Mouse (Mus musculus) embryonic facial prominence, embryonic 10.5 days (tissue): ENCODE measurements around the gene Bloc1s6. TPM values are rescaled to one million over a fixed set of nuclear protein-coding genes. Genes with fewer than 3 reads are reported as not detected.

Experiments used
- DNase-seq: peaks from one replicate; pipeline ENCODE4 v3.0.0-alpha.2; 2017; ENCODE audit warnings: low spot score
- H3K27ac ChIP-seq: fragments of 300-500 bp; sonication (generic); replicated peaks from 2 replicates; pipeline ENCODE4 v1.5.1; 2016; ENCODE audit warnings: mild to moderate bottlenecking
- H3K27me3 ChIP-seq: fragments of 300-500 bp; sonication (generic); replicated peaks from 2 replicates; pipeline ENCODE4 v1.6.1; 2016; ENCODE audit warnings: low read depth, mild to moderate bottlenecking; ENCODE audit not compliant: poor library complexity, severe bottlenecking
- H3K36me3 ChIP-seq: fragments of 300-500 bp; sonication (generic); replicated peaks from 2 replicates; pipeline ENCODE4 v1.6.1; 2016; ENCODE audit warnings: mild to moderate bottlenecking, moderate library complexity
- H3K4me1 ChIP-seq: fragments of 300-500 bp; sonication (generic); 2 replicates; pipeline ENCODE4 v1.6.1; 2016
- H3K4me3 ChIP-seq: fragments of 300-500 bp; sonication (generic); 2 replicates; pipeline ENCODE4 v1.5.1; 2016; ENCODE audit warnings: mild to moderate bottlenecking, moderate library complexity
- H3K9me3 ChIP-seq: fragments of 300-500 bp; sonication (generic); 2 replicates; pipeline ENCODE4 v1.6.1; 2016; ENCODE audit warnings: mild to moderate bottlenecking
- WGBS: fragments of 180-500 bp; shearing (Covaris S2); methylation state at CpG from one replicate; pipeline ENCODE4 v1.1.7; 2016; 5-methylcytosine and 5-hydroxymethylcytosine counted together
- polyA plus RNA-seq: library from polyadenylated mRNA; unstranded; fragments of >200 nt; fragmentation: Nextera tagmentation; extraction: Ambion mirVana; gene quantifications from 2 replicates; pipeline ENCODE4 v1.2.1, GENCODE M21; 2016

Bloc1s6 gene
- polyA plus RNA-seq, 1 experiment from 2014 or later = 63.6 TPM

GRCm38 (mm10) chr2:122719232-122719631 lies 19.1 kb upstream of the Bloc1s6 start:
- Histone ChIP-seq H3K27me3 (no peaks in the 10 kb centered on the region), H3K4me3 (no peak overlapping the region), H3K9me3 (no peaks in the 10 kb centered on the region), H3K27ac (no peak overlapping the region), H3K36me3 (no peaks in the 10 kb centered on the region), H3K4me1 (no peaks in the 10 kb centered on the region)
- no peak for DNase-seq
- 67% methylated on average over 1 of the region's 1 CpGs for WGBS

- DNase-seq = no peak
- WGBS = 75% methylated on average over 3 of the region's 3 CpGs
- no peak overlapping the region for H3K4me3 ChIP-seq
- H3K36me3 ChIP-seq = no peaks in the 10 kb centered on the region
- H3K9me3 ChIP-seq = no peaks in the 10 kb centered on the region
- H3K27ac ChIP-seq = no peak overlapping the region
- no peaks in the 10 kb centered on the region for H3K4me1 ChIP-seq
- no peaks in the 10 kb centered on the region for H3K27me3 ChIP-seq
Measured at GRCm38 (mm10) chr2:122720564-122720963, 17.7 kb upstream of the Bloc1s6 start.

- no peaks in the 10 kb centered on the region for H3K4me1 ChIP-seq
- H3K27ac ChIP-seq = no peak overlapping the region
- H3K9me3 ChIP-seq = no peaks in the 10 kb centered on the region
- H3K4me3 ChIP-seq = no peak overlapping the region
- no peaks in the 10 kb centered on the region for H3K27me3 ChIP-seq
- no peaks in the 10 kb centered on the region for H3K36me3 ChIP-seq
- peak; percentile 44 for DNase-seq
- 57% methylated on average over 10 of the region's 10 CpGs for WGBS
Measured at GRCm38 (mm10) chr2:122725604-122726003, 12.7 kb upstream of the Bloc1s6 start.

- Histone ChIP-seq H3K27me3 (peaks cover 12% of the 10 kb centered on the region; the same call in 1 of the 2 replicates), H3K36me3 (no peaks in the 10 kb centered on the region), H3K4me1 (no peaks in the 10 kb centered on the region), H3K27ac (no peak overlapping the region), H3K9me3 (no peaks in the 10 kb centered on the region), H3K4me3 (no peak overlapping the region)
- 69% methylated on average over 2 of the region's 2 CpGs for WGBS
- DNase-seq = no peak
Measured at GRCm38 (mm10) chr2:122731456-122731855, 6.8 kb upstream of the Bloc1s6 start.

GRCm38 (mm10) chr2:122739023-122739422 lies 720 bp downstream of the Bloc1s6 start:
- no peak for DNase-seq
- H3K4me1 ChIP-seq = peaks cover 12% of the 10 kb centered on the region
- H3K27ac ChIP-seq = peak overlapping the region; percentile 95
- 32% methylated on average over 7 of the region's 7 CpGs for WGBS
- peak overlapping the region; percentile 90 for H3K4me3 ChIP-seq
- peaks cover 9% of the 10 kb centered on the region for H3K36me3 ChIP-seq
- H3K27me3 ChIP-seq = peaks cover 12% of the 10 kb centered on the region; the same call in 1 of the 2 replicates
- H3K9me3 ChIP-seq = no peaks in the 10 kb centered on the region

- Histone ChIP-seq H3K4me1 (no peaks in the 10 kb centered on the region), H3K4me3 (no peak overlapping the region), H3K36me3 (peaks cover 54% of the 10 kb centered on the region), H3K9me3 (no peaks in the 10 kb centered on the region), H3K27ac (no peak overlapping the region), H3K27me3 (no peaks in the 10 kb centered on the region)
- 89% methylated on average over 9 of the region's 9 CpGs for WGBS
- DNase-seq = no peak
Measured at GRCm38 (mm10) chr2:122746461-122746860, 8.2 kb downstream of the Bloc1s6 start.

GRCm38 (mm10) chr2:122753739-122754343 lies 15.5 kb downstream of the Bloc1s6 start:
- no peaks in the 10 kb centered on the region for H3K4me1 ChIP-seq
- no peaks in the 10 kb centered on the region for H3K27me3 ChIP-seq
- H3K36me3 ChIP-seq = peaks cover 3% of the 10 kb centered on the region; the same call in 1 of the 2 replicates
- no peak overlapping the region for H3K27ac ChIP-seq
- H3K4me3 ChIP-seq = no peak overlapping the region
- H3K9me3 ChIP-seq = no peaks in the 10 kb centered on the region
- WGBS = 20% methylated on average over 7 of the region's 7 CpGs
- DNase-seq = peak; percentile 79

- DNase-seq = no peak
- Histone ChIP-seq H3K27me3 (peaks cover 31% of the 10 kb centered on the region), H3K4me3 (no peak overlapping the region), H3K9me3 (no peaks in the 10 kb centered on the region), H3K4me1 (peaks cover under 1% of the 10 kb centered on the region), H3K36me3 (no peaks in the 10 kb centered on the region), H3K27ac (no peak overlapping the region)
- 97% methylated on average over 1 of the region's 1 CpGs for WGBS
Measured at GRCm38 (mm10) chr2:122759791-122760190, 21.5 kb downstream of the Bloc1s6 start.

- peaks cover 62% of the 10 kb centered on the region for H3K27me3 ChIP-seq
- no peaks in the 10 kb centered on the region for H3K36me3 ChIP-seq
- no peak overlapping the region for H3K27ac ChIP-seq
- no peak overlapping the region for H3K4me3 ChIP-seq
- peaks cover 9% of the 10 kb centered on the region for H3K4me1 ChIP-seq
- no peak for DNase-seq
- 77% methylated on average over 3 of the region's 3 CpGs for WGBS
- H3K9me3 ChIP-seq = no peaks in the 10 kb centered on the region
Measured at GRCm38 (mm10) chr2:122762991-122763390, 24.7 kb downstream of the Bloc1s6 start.

GRCm38 (mm10) chr2:122764526-122764925 lies 26.2 kb downstream of the Bloc1s6 start:
- WGBS = 47% methylated on average over 6 of the region's 6 CpGs

GRCm38 (mm10) chr2:122765071-122765793 lies 26.9 kb downstream of the Bloc1s6 start, which contains the start of gene Sqor:
Gene Sqor (plus strand): TSS chr2:122765237.
- no peaks in the 10 kb centered on the region for H3K36me3 ChIP-seq
- 1% methylated on average over 46 of the region's 46 CpGs for WGBS
- H3K27ac ChIP-seq = peak within 1 kb of the TSS; percentile 35; the same call in 1 of the 2 replicates
- no peaks in the 10 kb centered on the region for H3K9me3 ChIP-seq
- peaks cover 9% of the 10 kb centered on the region for H3K4me1 ChIP-seq
- H3K4me3 ChIP-seq = peak within 1 kb of the TSS; percentile 65
- H3K27me3 ChIP-seq = peaks cover 62% of the 10 kb centered on the region
- peak; percentile 57 for DNase-seq

More at GRCm38 (mm10) chr2:122764526-122764925, 26.2 kb downstream of the Bloc1s6 start:
- peaks cover 62% of the 10 kb centered on the region for H3K27me3 ChIP-seq
- H3K4me3 ChIP-seq = no peak overlapping the region; the same call in 1 of the 2 replicates
- no peaks in the 10 kb centered on the region for H3K9me3 ChIP-seq
- H3K27ac ChIP-seq = no peak overlapping the region
- H3K36me3 ChIP-seq = no peaks in the 10 kb centered on the region
- DNase-seq = no peak
- peaks cover 9% of the 10 kb centered on the region for H3K4me1 ChIP-seq

- peaks cover 62% of the 10 kb centered on the region for H3K27me3 ChIP-seq
- DNase-seq = no peak
- H3K4me3 ChIP-seq = peak overlapping the region; percentile 65
- H3K9me3 ChIP-seq = no peaks in the 10 kb centered on the region
- H3K4me1 ChIP-seq = peaks cover 9% of the 10 kb centered on the region
- 30% methylated on average over 3 of the region's 3 CpGs for WGBS
- H3K36me3 ChIP-seq = no peaks in the 10 kb centered on the region
- no peak overlapping the region for H3K27ac ChIP-seq
Measured at GRCm38 (mm10) chr2:122765794-122766145, 27.5 kb downstream of the Bloc1s6 start.

- no peaks in the 10 kb centered on the region for H3K4me1 ChIP-seq
- H3K27ac ChIP-seq = no peak overlapping the region
- H3K4me3 ChIP-seq = no peak overlapping the region
- peaks cover 19% of the 10 kb centered on the region for H3K27me3 ChIP-seq
- WGBS = 86% methylated on average over 2 of the region's 2 CpGs
- no peaks in the 10 kb centered on the region for H3K36me3 ChIP-seq
- DNase-seq = no peak
- no peaks in the 10 kb centered on the region for H3K9me3 ChIP-seq
Measured at GRCm38 (mm10) chr2:122771002-122771401, 32.7 kb downstream of the Bloc1s6 start.
